Mouse (Mus musculus) lung, embryonic 16.5 days (tissue): ENCODE measurements around the gene Nfkb2. TPM values are rescaled to one million over a fixed set of nuclear protein-coding genes. Genes with fewer than 3 reads are reported as not detected.

Experiments
- ATAC-seq: fragments of 200-750 bp; cut with Nextera tagmentation; 2 replicates; pipeline ENCODE4 v1.8.0; 2017; ENCODE audit warnings: low read depth, mild to moderate bottlenecking, moderate library complexity
- H3K27ac ChIP-seq: fragments of 300-500 bp; sonication (generic); 2 replicates; pipeline ENCODE4 v1.5.1; 2014; ENCODE audit warnings: mild to moderate bottlenecking, control low read depth, low read length
- H3K27me3 ChIP-seq: fragments of 300-500 bp; sonication (generic); 2 replicates; pipeline ENCODE4 v1.6.1; 2014; ENCODE audit warnings: low read depth, low read length, mixed read lengths; ENCODE audit not compliant: control insufficient read depth, insufficient read depth
- H3K36me3 ChIP-seq: fragments of 300-500 bp; sonication (generic); 2 replicates; pipeline ENCODE4 v1.6.1; 2014; ENCODE audit warnings: low read length; ENCODE audit not compliant: control insufficient read depth, insufficient read depth
- H3K4me1 ChIP-seq: fragments of 300-500 bp; sonication (generic); replicated peaks from 2 replicates; pipeline ENCODE4 v1.6.1; 2014; ENCODE audit warnings: low read length, mixed read lengths; ENCODE audit not compliant: control insufficient read depth, insufficient read depth
- H3K4me2 ChIP-seq: fragments of 300-500 bp; sonication (generic); 2 replicates; pipeline ENCODE4 v1.6.1; 2014; ENCODE audit warnings: low read depth, low read length, control low read depth
- H3K4me3 ChIP-seq: fragments of 300-500 bp; sonication (generic); 2 replicates; pipeline ENCODE4 v1.5.1; 2014; ENCODE audit warnings: mild to moderate bottlenecking, low read length, control low read depth
- H3K9ac ChIP-seq: fragments of 300-500 bp; sonication (generic); 2 replicates; pipeline ENCODE4 v1.6.1; 2014; ENCODE audit warnings: low read length, control low read depth
- H3K9me3 ChIP-seq: fragments of 300-500 bp; sonication (generic); 2 replicates; pipeline ENCODE4 v1.6.1; 2016; ENCODE audit warnings: low read length; ENCODE audit not compliant: control insufficient read depth
- WGBS: fragments of 180-500 bp; shearing (Covaris S2); extraction: QIAGEN DNeasy Blood & Tissue Kit; methylation state at CpG from one replicate; pipeline ENCODE4 v1.1.7; 2014; 5-methylcytosine and 5-hydroxymethylcytosine counted together
- polyA plus RNA-seq: library from polyadenylated mRNA; unstranded; fragments of >200 nt; fragmentation: Nextera tagmentation; extraction: Ambion mirVana; gene quantifications from 2 replicates; pipeline ENCODE4 v1.2.1, GENCODE M21; 2015

The Nfkb2 gene
- polyA plus RNA-seq, 1 experiment from 2014 or later, result 8.3 TPM

GRCm38 (mm10) chr19:46326756-46327305 is 22.7 kb downstream of the Nfkb2 start, which contains the start of gene Psd:
Gene Psd (minus strand): TSS chr19:46327156.
- peak within 1 kb of the TSS; percentile 98 for H3K4me2 ChIP-seq
- H3K4me3 ChIP-seq, result peak within 1 kb of the TSS; percentile 71
- no peaks in the 10 kb centered on the region for H3K36me3 ChIP-seq
- under 1% methylated on average over 35 of the region's 35 CpGs for WGBS
- no peak for ATAC-seq
- peaks cover 45% of the 10 kb centered on the region for H3K27me3 ChIP-seq
- H3K9me3 ChIP-seq, result no peaks in the 10 kb centered on the region
- H3K4me1 ChIP-seq, result peaks cover 18% of the 10 kb centered on the region
- peak within 1 kb of the TSS; percentile 76 for H3K9ac ChIP-seq
- peak within 1 kb of the TSS; percentile 89 for H3K27ac ChIP-seq

GRCm38 (mm10) chr19:46327531-46328064 is 23.5 kb downstream of the Nfkb2 start:
- Histone ChIP-seq H3K27ac (peak overlapping the region; percentile 89; the same call in 1 of the 2 replicates), H3K4me1 (peaks cover 18% of the 10 kb centered on the region), H3K36me3 (no peaks in the 10 kb centered on the region), H3K9me3 (no peaks in the 10 kb centered on the region), H3K4me2 (peak overlapping the region; percentile 98), H3K9ac (peak overlapping the region; percentile 76), H3K27me3 (peaks cover 43% of the 10 kb centered on the region), H3K4me3 (peak overlapping the region; percentile 71)
- WGBS, result 24% methylated on average over 14 of the region's 14 CpGs
- no peak for ATAC-seq

- H3K9ac ChIP-seq, result peak within 1 kb of the TSS; percentile 76
- H3K27me3 ChIP-seq, result peaks cover 36% of the 10 kb centered on the region
- H3K36me3 ChIP-seq, result no peaks in the 10 kb centered on the region
- no peaks in the 10 kb centered on the region for H3K9me3 ChIP-seq
- peak within 1 kb of the TSS; percentile 98 for H3K4me2 ChIP-seq
- peak within 1 kb of the TSS; percentile 71 for H3K4me3 ChIP-seq
- under 1% methylated on average over 81 of the region's 81 CpGs for WGBS
- peak; percentile 92 for ATAC-seq
- peaks cover 18% of the 10 kb centered on the region for H3K4me1 ChIP-seq
- peak within 1 kb of the TSS; percentile 89 for H3K27ac ChIP-seq
Measured at GRCm38 (mm10) chr19:46328081-46329030, 24.2 kb downstream of the Nfkb2 start, which contains the start of gene Fbxl15. Gene Fbxl15 (plus strand): TSS chr19:46328184.

- Histone ChIP-seq H3K4me3 (peak overlapping the region; percentile 71), H3K27me3 (peaks cover 29% of the 10 kb centered on the region), H3K4me2 (peak overlapping the region; percentile 98), H3K27ac (peak overlapping the region; percentile 89; the same call in 1 of the 2 replicates), H3K9me3 (no peaks in the 10 kb centered on the region), H3K36me3 (no peaks in the 10 kb centered on the region), H3K4me1 (peaks cover 18% of the 10 kb centered on the region), H3K9ac (peak overlapping the region; percentile 76)
- 2% methylated on average over 54 of the region's 54 CpGs for WGBS
- ATAC-seq, result peak; percentile 1; the same call in 1 of the 2 replicates
Measured at GRCm38 (mm10) chr19:46329031-46329641, 25.0 kb downstream of the Nfkb2 start.

- ATAC-seq, result peak; percentile 43
- 3% methylated on average over 16 of the region's 16 CpGs for WGBS
- Histone ChIP-seq H3K4me2 (peak overlapping the region; percentile 98; the same call in 1 of the 2 replicates), H3K36me3 (no peaks in the 10 kb centered on the region), H3K9ac (no peak overlapping the region), H3K9me3 (no peaks in the 10 kb centered on the region), H3K27ac (no peak overlapping the region), H3K27me3 (peaks cover 23% of the 10 kb centered on the region), H3K4me1 (peaks cover 18% of the 10 kb centered on the region), H3K4me3 (no peak overlapping the region)
Measured at GRCm38 (mm10) chr19:46329951-46330350, 25.8 kb downstream of the Nfkb2 start.

GRCm38 (mm10) chr19:46330696-46331095 is 26.6 kb downstream of the Nfkb2 start:
- ATAC-seq, result no peak
- WGBS, result 90% methylated on average over 12 of the region's 12 CpGs
- Histone ChIP-seq H3K9me3 (no peaks in the 10 kb centered on the region), H3K27ac (no peak overlapping the region), H3K27me3 (peaks cover 16% of the 10 kb centered on the region; the same call in 1 of the 2 replicates), H3K4me2 (no peak overlapping the region), H3K4me3 (no peak overlapping the region), H3K4me1 (peaks cover 18% of the 10 kb centered on the region), H3K36me3 (no peaks in the 10 kb centered on the region), H3K9ac (no peak overlapping the region)

GRCm38 (mm10) chr19:46331326-46331725 is 27.2 kb downstream of the Nfkb2 start:
- Histone ChIP-seq H3K4me3 (no peak overlapping the region), H3K4me2 (no peak overlapping the region), H3K27me3 (peaks cover 10% of the 10 kb centered on the region; the same call in 1 of the 2 replicates), H3K36me3 (no peaks in the 10 kb centered on the region), H3K9me3 (no peaks in the 10 kb centered on the region), H3K4me1 (peaks cover 18% of the 10 kb centered on the region), H3K27ac (no peak overlapping the region), H3K9ac (no peak overlapping the region)
- no peak for ATAC-seq
- WGBS, result 89% methylated on average over 14 of the region's 14 CpGs

- H3K4me1 ChIP-seq, result peaks cover 17% of the 10 kb centered on the region
- peaks cover 5% of the 10 kb centered on the region; the same call in 1 of the 2 replicates for H3K27me3 ChIP-seq
- ATAC-seq, result no peak
- no peak overlapping the region for H3K4me3 ChIP-seq
- no peaks in the 10 kb centered on the region for H3K9me3 ChIP-seq
- no peak overlapping the region for H3K27ac ChIP-seq
- no peak overlapping the region for H3K9ac ChIP-seq
- WGBS, result 80% methylated on average over 3 of the region's 3 CpGs
- H3K4me2 ChIP-seq, result no peak overlapping the region
- no peaks in the 10 kb centered on the region for H3K36me3 ChIP-seq
Measured at GRCm38 (mm10) chr19:46331936-46332335, 27.8 kb downstream of the Nfkb2 start.
